ENCODE assay signal across 8 mouse cellular contexts in the genomic region with DNA sequence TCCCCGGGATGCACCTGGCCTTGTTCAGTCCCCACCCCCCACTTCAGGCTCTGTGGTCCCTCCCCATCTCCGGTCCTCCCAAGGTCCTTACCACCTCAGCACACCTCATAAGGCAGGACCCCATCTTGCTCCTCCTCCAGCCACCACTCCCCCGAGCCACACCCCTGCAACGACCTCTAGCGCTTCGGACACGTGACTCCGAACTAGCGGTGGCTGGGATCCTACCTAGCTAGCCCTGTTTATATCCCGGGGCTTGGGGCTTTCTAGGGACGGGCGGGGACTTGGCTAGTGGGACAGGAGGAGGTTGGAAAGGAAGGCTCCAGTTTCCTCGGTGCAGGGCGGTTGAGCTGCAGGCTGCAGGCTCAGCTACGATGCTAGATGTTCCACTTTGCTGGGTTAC. TPM values are rescaled to one million over a fixed set of nuclear protein-coding genes. Genes with fewer than 3 reads are reported as not detected.
A peak's percentile ranks its signal among the peaks of the same experiment; 100 is the strongest.
DNase-seq lines count a peak whose midpoint lies in the region; ATAC-seq lines count a peak whose summit lies in the region.

No protein-coding gene starts in this region.

- H3K9ac ChIP-seq in heart, embryonic 12.5 days: peak overlapping the region; percentile 26; the same call in 1 of the 2 replicates
- peak overlapping the region; percentile 31; the same call in 1 of the 2 replicates for H3K9ac ChIP-seq in hindbrain, embryonic 16.5 days (ENCODE audit: low read depth, low read length)
- no peak overlapping the region for H3K9ac ChIP-seq in lung, embryonic 15.5 days

- H3K36me3 ChIP-seq in heart, embryonic 12.5 days: peaks cover 9% of the 10 kb centered on the region; the same call in 1 of the 2 replicates
- H3K36me3 ChIP-seq in hindbrain, embryonic 16.5 days (ENCODE audit: control insufficient read depth, insufficient read depth, low read length): no peaks in the 10 kb centered on the region
- peaks cover 6% of the 10 kb centered on the region; the same call in 1 of the 2 replicates for H3K36me3 ChIP-seq in lung, embryonic 15.5 days

- H3K27me3 ChIP-seq in heart, embryonic 12.5 days (replicated peaks): peaks cover 7% of the 10 kb centered on the region
- H3K27me3 ChIP-seq in hindbrain, embryonic 16.5 days (replicated peaks; ENCODE audit: control insufficient read depth, insufficient read depth, low read length): peaks cover under 1% of the 10 kb centered on the region; the same call in 1 of the 2 replicates
- H3K27me3 ChIP-seq in lung, embryonic 15.5 days: peaks cover under 1% of the 10 kb centered on the region; the same call in 1 of the 2 replicates

- peaks cover 4% of the 10 kb centered on the region; the same call in 1 of the 2 replicates for H3K9me3 ChIP-seq in heart, embryonic 12.5 days (replicated peaks)
- no peaks in the 10 kb centered on the region for H3K9me3 ChIP-seq in hindbrain, embryonic 16.5 days (ENCODE audit: control insufficient read depth, low read length)
- no peaks in the 10 kb centered on the region for H3K9me3 ChIP-seq in lung, embryonic 15.5 days

- no peak overlapping the region for H3K27ac ChIP-seq in heart, embryonic 12.5 days (ENCODE audit: poor library complexity, severe bottlenecking)
- H3K27ac ChIP-seq in hindbrain, embryonic 16.5 days (ENCODE audit: low read depth, low read length): no peak overlapping the region
- H3K27ac ChIP-seq in lung, embryonic 15.5 days: no peak overlapping the region

- H3K4me1 ChIP-seq in heart, embryonic 12.5 days (replicated peaks): peaks cover 9% of the 10 kb centered on the region
- no peaks in the 10 kb centered on the region for H3K4me1 ChIP-seq in hindbrain, embryonic 16.5 days (ENCODE audit: control insufficient read depth, insufficient read depth, low read depth, low read length)
- peaks cover 7% of the 10 kb centered on the region for H3K4me1 ChIP-seq in lung, embryonic 15.5 days

- DNase-seq in heart, adult 11 months: no peak
- DNase-seq in adrenal gland, postnatal 25 days: peak; percentile 53
- no peak for DNase-seq in layer of hippocampus, postnatal 36 days
- no peak for DNase-seq in gastrocnemius, postnatal 25 days

- WGBS in heart, embryonic 12.5 days: 4% methylated on average over 15 of the region's 15 CpGs
- WGBS in hindbrain, embryonic 16.5 days: 7% methylated on average over 15 of the region's 15 CpGs
- WGBS in lung, embryonic 15.5 days: 6% methylated on average over 15 of the region's 15 CpGs

- ATAC-seq in heart, embryonic 12.5 days (ENCODE audit: insufficient number of reproducible peaks, low FRiP score): peak; percentile 63
- peak; percentile 30; the same call in 1 of the 2 replicates for ATAC-seq in hindbrain, embryonic 16.5 days
- ATAC-seq in lung, embryonic 15.5 days (ENCODE audit: borderline replicate concordance, extremely low read depth, low FRiP score, low TSS enrichment): no peak
- no peak for ATAC-seq in cerebellum, adult (ENCODE audit: insufficient number of reproducible peaks, low FRiP score, low TSS enrichment)

- peak overlapping the region; percentile 18 for H3K4me3 ChIP-seq in heart, embryonic 12.5 days
- peak overlapping the region; percentile 14; the same call in 1 of the 2 replicates for H3K4me3 ChIP-seq in hindbrain, embryonic 16.5 days (ENCODE audit: low read length)
- no peak overlapping the region for H3K4me3 ChIP-seq in lung, embryonic 15.5 days

- peak overlapping the region; percentile 62 for H3K4me2 ChIP-seq in heart, embryonic 12.5 days
- H3K4me2 ChIP-seq in hindbrain, embryonic 16.5 days (ENCODE audit: low read length): peak overlapping the region; percentile 36
- peak overlapping the region; percentile 47 for H3K4me2 ChIP-seq in lung, embryonic 15.5 days

RNA-seq across cellular contexts. Expression of gene Dgka, which starts 7.2 kb away (rescaled TPM):
- 4.4 TPM in 2 replicates for polyA plus RNA-seq in heart, embryonic 12.5 days (2016; fragmentation: Nextera tagmentation; extraction: Ambion mirVana)
- 15.1 and 17.6 TPM in 2 replicates for total RNA-seq in adrenal gland, postnatal 25 days (2021)
- polyA plus RNA-seq in hindbrain, embryonic 16.5 days (2015; fragmentation: Nextera tagmentation; extraction: Ambion mirVana): 7.4 and 8.8 TPM in 2 replicates
- polyA plus RNA-seq in lung, embryonic 15.5 days (2015; fragmentation: Nextera tagmentation; extraction: Ambion mirVana): 9.5 and 10.5 TPM in 2 replicates
- 10 to 100 TPM in 1 of 2 experiments, 1 to 10 TPM in 1; 9.3 to 11.1 TPM for total RNA-seq in layer of hippocampus, postnatal 36 days (2021)
- 1 to 10 TPM; 8.0 to 8.3 TPM for total RNA-seq in gastrocnemius, postnatal 25 days (2021)

RNA-seq across cellular contexts. Expression of gene Pym1, which starts 10.3 kb away (rescaled TPM):
- 23.1 and 24.0 TPM in 2 replicates for polyA plus RNA-seq in heart, embryonic 12.5 days (2016; fragmentation: Nextera tagmentation; extraction: Ambion mirVana)
- 19.5 and 25.2 TPM in 2 replicates for total RNA-seq in adrenal gland, postnatal 25 days (2021)
- 40.8 and 46.3 TPM in 2 replicates for polyA plus RNA-seq in hindbrain, embryonic 16.5 days (2015; fragmentation: Nextera tagmentation; extraction: Ambion mirVana)
- polyA plus RNA-seq in lung, embryonic 15.5 days (2015; fragmentation: Nextera tagmentation; extraction: Ambion mirVana): 37.9 and 39.8 TPM in 2 replicates
- total RNA-seq in layer of hippocampus, postnatal 36 days (2021): 10 to 100 TPM; 26.0 to 28.2 TPM
- 1 to 10 TPM; 9.8 to 10.0 TPM for total RNA-seq in gastrocnemius, postnatal 25 days (2021)

RNA-seq across cellular contexts. Expression of gene Cdk2, which starts 32.6 kb away (rescaled TPM):
- polyA plus RNA-seq in heart, embryonic 12.5 days (2016; fragmentation: Nextera tagmentation; extraction: Ambion mirVana): 106 and 109 TPM in 2 replicates
- 27.4 and 29.0 TPM in 2 replicates for total RNA-seq in adrenal gland, postnatal 25 days (2021)
- polyA plus RNA-seq in hindbrain, embryonic 16.5 days (2015; fragmentation: Nextera tagmentation; extraction: Ambion mirVana): 18.3 and 24.2 TPM in 2 replicates
- 108 and 110 TPM in 2 replicates for polyA plus RNA-seq in lung, embryonic 15.5 days (2015; fragmentation: Nextera tagmentation; extraction: Ambion mirVana)
- total RNA-seq in layer of hippocampus, postnatal 36 days (2021): 1 to 10 TPM; 2.0 to 2.4 TPM
- total RNA-seq in gastrocnemius, postnatal 25 days (2021): 1 to 10 TPM; 3.8 to 5.3 TPM

RNA-seq across cellular contexts. Expression of gene Pmel, which starts 33.4 kb away (rescaled TPM):
- 0.99 and 1.0 TPM in 2 replicates for polyA plus RNA-seq in heart, embryonic 12.5 days (2016; fragmentation: Nextera tagmentation; extraction: Ambion mirVana)
- total RNA-seq in adrenal gland, postnatal 25 days (2021): 1.5 and 2.2 TPM in 2 replicates
- polyA plus RNA-seq in hindbrain, embryonic 16.5 days (2015; fragmentation: Nextera tagmentation; extraction: Ambion mirVana): 0.83 and 0.97 TPM in 2 replicates
- polyA plus RNA-seq in lung, embryonic 15.5 days (2015; fragmentation: Nextera tagmentation; extraction: Ambion mirVana): 1.2 and 1.3 TPM in 2 replicates
- under 1 TPM; 0.25 to 0.35 TPM for total RNA-seq in layer of hippocampus, postnatal 36 days (2021)
- total RNA-seq in gastrocnemius, postnatal 25 days (2021): under 1 TPM; 0.41 to 0.70 TPM

RNA-seq across cellular contexts. Expression of gene Rab5b, which starts 41.4 kb away (rescaled TPM):
- 71.3 and 72.9 TPM in 2 replicates for polyA plus RNA-seq in heart, embryonic 12.5 days (2016; fragmentation: Nextera tagmentation; extraction: Ambion mirVana)
- 106 and 124 TPM in 2 replicates for total RNA-seq in adrenal gland, postnatal 25 days (2021)
- 118 and 130 TPM in 2 replicates for polyA plus RNA-seq in hindbrain, embryonic 16.5 days (2015; fragmentation: Nextera tagmentation; extraction: Ambion mirVana)
- polyA plus RNA-seq in lung, embryonic 15.5 days (2015; fragmentation: Nextera tagmentation; extraction: Ambion mirVana): 73.8 and 77.8 TPM in 2 replicates
- total RNA-seq in layer of hippocampus, postnatal 36 days (2021): 100 to 1,000 TPM; 131 to 134 TPM
- total RNA-seq in gastrocnemius, postnatal 25 days (2021): 10 to 100 TPM; 78.9 to 80.0 TPM

Comparison
In these comparisons a context has a peak if more than half of its experiments do, and no peak if none do; other contexts are left out.
1. ATAC-seq: peak in heart, embryonic 12.5 days (single experiment) and hindbrain, embryonic 16.5 days (single experiment); none in lung, embryonic 15.5 days (single experiment) and cerebellum, adult (single experiment).
2. Peak in every context shown above with its lines, with median percentiles within 50 percentile points of each other: H3K4me2 ChIP-seq.